Mouse (Mus musculus): Measurements from ENCODE around the gene Ank3.

DNA sequence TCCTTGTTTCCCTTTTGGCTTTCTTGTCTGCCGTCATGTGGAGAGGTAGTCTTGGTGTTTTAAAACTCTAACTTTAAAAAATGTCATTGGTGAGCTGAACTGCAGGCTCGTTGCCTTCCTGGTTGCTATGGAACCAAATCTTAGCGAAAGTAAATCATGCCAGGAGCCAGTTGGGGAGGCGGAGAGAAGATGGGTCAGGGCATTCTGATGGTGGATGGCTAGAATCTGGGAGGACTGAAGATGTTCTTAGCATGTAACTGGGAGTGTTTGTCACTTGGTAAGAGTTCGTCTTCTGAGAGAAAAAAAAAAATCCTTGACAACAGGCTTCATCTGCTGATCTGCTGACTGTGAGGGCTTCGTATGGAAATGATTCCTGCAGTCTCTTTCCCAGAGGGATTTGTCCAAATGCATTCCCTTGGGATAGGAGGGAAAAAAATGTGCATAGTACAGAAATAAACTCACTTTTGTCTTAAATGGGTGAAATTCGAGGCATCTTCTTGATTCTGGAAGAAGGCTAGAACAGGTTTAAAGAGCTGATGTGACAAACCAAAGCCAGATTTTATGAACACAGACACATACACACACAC, 232.3 kb downstream of the Ank3 start:
- TF ChIP-seq CTCF (IDR thresholded peaks at IDR 0.05) (no peak), EP300 (IDR thresholded peaks at IDR 0.05) (no peak)

All from lung, postnatal 0 days (tissue).